Mouse (Mus musculus) ES-E14 (cell line): ENCODE measurements around the gene Krt25. TPM values are rescaled to one million over a fixed set of nuclear protein-coding genes. Genes with fewer than 3 reads are reported as not detected.

ENCODE experiments used
- DNase-seq: peaks from one replicate; pipeline ENCODE4 v3.0.0-alpha.2; 2013; ENCODE audit warnings: low read depth, low spot score
- H3K27ac ChIP-seq: 2 replicates; pipeline ENCODE4 v1.5.1; 2012; ENCODE audit warnings: low read depth, mild to moderate bottlenecking, low read length, moderate library complexity, mixed read lengths; ENCODE audit not compliant: poor library complexity, insufficient read depth, severe bottlenecking
- H3K36me3 ChIP-seq: 2 replicates; pipeline ENCODE4 v1.6.1; 2012; ENCODE audit warnings: mild to moderate bottlenecking, low read length, moderate library complexity, mixed read lengths; ENCODE audit not compliant: control insufficient read depth, poor library complexity, insufficient read depth, severe bottlenecking
- H3K4me1 ChIP-seq, 2 experiments: fragments of 150-350 bp in 1 of 2; sonication (generic) in 1 of 2; 2 replicates each; pipeline ENCODE4 v1.6.1; 2012; ENCODE audit warnings: low read length in 2 of 2, mild to moderate bottlenecking in 1 of 2, mixed read lengths in 1 of 2; ENCODE audit not compliant: control insufficient read depth in 2 of 2, insufficient read depth in 2 of 2, poor library complexity in 1 of 2
- H3K4me3 ChIP-seq, 2 experiments: fragments of 150-350 bp in 1 of 2; sonication (generic) in 1 of 2; 2 replicates each; pipeline ENCODE4 v1.5.1; 2012; ENCODE audit warnings: low read length in 2 of 2, low read depth in 1 of 2, mild to moderate bottlenecking in 1 of 2, mixed read lengths in 1 of 2; ENCODE audit not compliant: insufficient read depth in 1 of 2, poor library complexity in 1 of 2, severe bottlenecking in 1 of 2
- H3K9ac ChIP-seq: 2 replicates; pipeline ENCODE4 v1.6.1; 2012; ENCODE audit warnings: low read depth, mild to moderate bottlenecking, low read length, mixed read lengths; ENCODE audit not compliant: poor library complexity, insufficient read depth, severe bottlenecking
- H3K9me3 ChIP-seq: fragments of 150-350 bp; sonication (generic); 2 replicates; pipeline ENCODE4 v1.6.1; 2012; ENCODE audit warnings: low read depth, mild to moderate bottlenecking, low read length; ENCODE audit not compliant: control insufficient read depth, insufficient read depth
- CHD2 ChIP-seq: IDR thresholded peaks from 2 replicates; pipeline ENCODE4 v1.6.1; 2014; ENCODE audit warnings: mild to moderate bottlenecking, low read depth, low read length, inconsistent platforms
- HCFC1 ChIP-seq: IDR thresholded peaks from 2 replicates; pipeline ENCODE4 v1.6.1; 2012; ENCODE audit warnings: low read length, inconsistent platforms, borderline replicate concordance; ENCODE audit not compliant: insufficient read depth
- MAFK ChIP-seq: IDR thresholded peaks from 2 replicates; pipeline ENCODE4 v1.6.1; 2014; ENCODE audit warnings: mild to moderate bottlenecking, low read depth, low read length, inconsistent platforms; ENCODE audit not compliant: insufficient read depth
- ZC3H11A ChIP-seq: IDR thresholded peaks from 2 replicates; pipeline ENCODE4 v1.6.1; 2012; ENCODE audit warnings: low read depth, mild to moderate bottlenecking, inconsistent platforms, low read length, borderline replicate concordance
- ZNF384 ChIP-seq: IDR thresholded peaks from 2 replicates; pipeline ENCODE4 v1.6.1; 2012; ENCODE audit warnings: low read depth, low read length, inconsistent platforms
- in situ Hi-C, 2 experiments: fragments of 600-800 bp; cut with MboI; formaldehyde crosslinking; loops; one replicate each; pipeline ENCODE4 v1.15.1; 2025; ENCODE audit warnings: low sequenced_read_pairs in 2 of 2, inconsistent platforms in 1 of 2; ENCODE audit not compliant: unreplicated experiment in 2 of 2
- total RNA-seq: library from RNA; depleted of rRNA; stranded (reverse); fragments of 300-350 nt; gene quantifications from 2 replicates; pipeline ENCODE4 v1.2.3, GENCODE M21; 2012; rRNA removed

Krt25 gene
- not detected in 2 replicates for total RNA-seq

- TF ChIP-seq ZNF384 (no peak), CHD2 (no peak), HCFC1 (no peak), MAFK (no peak), ZC3H11A (no peak)
- Histone ChIP-seq H3K4me3 (no peak within 1 kb of the TSS), H3K9me3 (no peaks in the 10 kb centered on the region), H3K9ac (no peak within 1 kb of the TSS), H3K4me1 (no peaks in the 10 kb centered on the region), H3K27ac (no peak within 1 kb of the TSS), H3K36me3 (no peaks in the 10 kb centered on the region)
- in situ Hi-C loops: no loop called here
- DNase-seq: no peak
These were observed at the start of gene Krt25 for GRCm38 (mm10) chr11:99322851-99323250. Gene Krt25 (minus strand): TSS chr11:99322951.

- in situ Hi-C loops: no loop called here
- DNase-seq: no peak
- no peak for TF ChIP-seq HCFC1
- no peak for TF ChIP-seq CHD2
- no peak for TF ChIP-seq ZC3H11A
These were observed 47.2 kb upstream of the Krt25 start for GRCm38 (mm10) chr11:99369853-99370451.

GRCm38 (mm10) chr11:99369229-99369628, 46.5 kb upstream of the Krt25 start:
- H3K4me3 ChIP-seq: no peak overlapping the region
- DNase-seq: peak; percentile 68
- H3K9me3 ChIP-seq: no peaks in the 10 kb centered on the region
- H3K4me1 ChIP-seq: 0 out of 4 replicates have a peak, but pooled peaks cover 0 to 2% of the 10 kb centered on the region in 2 experiments
- in situ Hi-C loops: no loop called here
- H3K9ac ChIP-seq: no peak overlapping the region
- no peak overlapping the region for H3K27ac ChIP-seq
- H3K36me3 ChIP-seq: no peaks in the 10 kb centered on the region
- TF ChIP-seq ZNF384: no peak

More at GRCm38 (mm10) chr11:99369853-99370451, 47.2 kb upstream of the Krt25 start:
- Histone ChIP-seq H3K9me3 (no peaks in the 10 kb centered on the region), H3K9ac (no peak overlapping the region), H3K36me3 (no peaks in the 10 kb centered on the region), H3K4me1 (0 out of 4 replicates have a peak, but pooled peaks cover 0 to 2% of the 10 kb centered on the region in 2 experiments), H3K4me3 (no peak overlapping the region), H3K27ac (no peak overlapping the region)

DNA sequence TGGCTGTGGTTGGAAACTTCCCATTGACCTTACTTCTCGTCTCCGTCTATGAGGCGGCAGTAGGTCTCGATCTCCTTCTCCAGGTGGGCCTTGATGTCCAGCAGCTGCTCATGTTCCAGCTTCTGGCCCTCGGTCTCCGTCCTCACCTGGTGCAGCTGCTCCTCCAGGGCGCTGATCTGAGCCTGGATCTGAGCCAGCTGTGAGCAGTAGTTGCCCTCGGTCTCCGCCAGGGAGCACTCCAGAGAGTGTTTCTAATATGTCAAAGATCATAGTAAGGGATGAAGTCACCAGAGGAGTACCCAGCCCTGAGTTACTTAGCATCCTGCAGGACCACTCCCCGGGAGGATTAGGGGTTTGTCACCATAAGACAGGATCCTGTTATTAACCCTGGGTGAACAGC, 44.0 kb upstream of the Krt25 start:
- DNase-seq: peak; percentile 34
- in situ Hi-C loops: no loop called here
- H3K9ac ChIP-seq: no peak overlapping the region
- peak overlapping the region in 1 of 2 experiments; percentile 21; a peak in 1 of 4 replicates for H3K4me3 ChIP-seq
- no peaks in the 10 kb centered on the region for H3K9me3 ChIP-seq
- H3K27ac ChIP-seq: no peak overlapping the region
- no peak for TF ChIP-seq HCFC1
- H3K4me1 ChIP-seq: 0 out of 4 replicates have a peak, but pooled peaks cover 0 to 2% of the 10 kb centered on the region in 2 experiments
- no peaks in the 10 kb centered on the region for H3K36me3 ChIP-seq

DNA sequence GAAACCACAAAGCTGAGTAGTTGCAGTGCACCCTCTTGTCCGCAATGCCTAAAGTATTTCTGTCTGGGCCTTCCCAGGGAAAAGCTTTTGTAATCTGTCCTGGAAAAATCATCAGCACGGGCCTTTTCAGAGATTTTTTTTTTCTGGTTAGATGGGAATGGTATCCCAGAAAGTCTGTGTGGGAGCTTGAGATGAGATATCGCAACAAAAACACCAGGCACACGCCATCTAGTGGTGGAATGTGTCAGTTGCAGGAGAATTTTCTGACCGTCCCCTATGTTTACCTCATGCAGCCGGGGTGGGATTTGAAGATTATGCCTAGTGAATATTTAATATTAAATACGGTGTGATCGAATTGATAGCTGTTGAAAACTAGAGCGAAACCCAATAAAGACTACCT, 41.7 kb upstream of the Krt25 start:
- peak; percentile 62 for DNase-seq
- in situ Hi-C loops: no loop called here
- no peak overlapping the region for H3K9ac ChIP-seq
- TF ChIP-seq ZC3H11A (no peak), MAFK (no peak), CHD2 (no peak), ZNF384 (no peak), HCFC1 (no peak)
- H3K9me3 ChIP-seq: no peaks in the 10 kb centered on the region
- no peaks in the 10 kb centered on the region for H3K4me1 ChIP-seq
- H3K36me3 ChIP-seq: no peaks in the 10 kb centered on the region
- H3K4me3 ChIP-seq: no peak overlapping the region
- H3K27ac ChIP-seq: no peak overlapping the region
